Mouse (Mus musculus) cerebellum, adult 9-11 months (tissue): ENCODE data around the gene Rpl9.

Experiments
- DNase-seq: peaks from one replicate; pipeline ENCODE4 v3.0.0; 2022

Gene Rpl9

DNA sequence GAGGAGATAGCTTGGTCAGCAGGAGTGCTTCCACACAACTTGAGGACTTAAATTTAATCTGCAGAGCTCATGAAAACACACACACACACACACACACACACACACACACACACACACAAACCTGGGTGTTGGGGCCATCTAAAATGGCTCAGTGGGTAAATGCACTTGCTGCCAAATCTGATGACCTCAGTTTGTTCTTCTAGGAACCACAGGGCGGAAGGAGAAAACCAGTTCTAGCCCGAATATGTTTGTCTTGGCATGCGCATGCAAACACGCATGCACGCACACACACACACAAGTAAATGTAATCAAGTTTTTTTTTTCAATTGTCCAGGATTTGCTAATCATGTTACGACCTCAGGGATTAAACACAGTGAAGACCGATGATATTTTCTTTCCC lies 19.7 kb downstream of the Rpl9 start:
- DNase-seq: no peak

DNA sequence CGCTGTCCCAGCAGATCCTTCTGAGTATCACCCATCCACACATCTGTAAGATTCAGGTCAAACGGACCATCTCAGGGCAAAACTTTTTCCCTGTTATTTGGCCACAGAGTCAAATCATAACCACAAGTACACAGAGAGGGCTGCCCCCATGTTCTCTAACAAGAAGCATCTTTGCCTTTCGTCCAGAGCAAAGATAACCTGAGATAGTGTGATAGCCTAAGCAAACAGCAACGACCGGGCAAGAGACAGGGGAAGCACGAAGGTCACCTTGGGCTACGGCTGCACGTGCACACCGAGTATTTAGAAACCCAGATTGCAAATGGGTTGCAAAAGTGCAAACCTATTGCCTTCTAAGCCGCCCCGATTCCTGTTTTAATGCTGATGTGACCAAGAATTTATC lies 23.4 kb downstream of the Rpl9 start:
- DNase-seq: no peak

DNA sequence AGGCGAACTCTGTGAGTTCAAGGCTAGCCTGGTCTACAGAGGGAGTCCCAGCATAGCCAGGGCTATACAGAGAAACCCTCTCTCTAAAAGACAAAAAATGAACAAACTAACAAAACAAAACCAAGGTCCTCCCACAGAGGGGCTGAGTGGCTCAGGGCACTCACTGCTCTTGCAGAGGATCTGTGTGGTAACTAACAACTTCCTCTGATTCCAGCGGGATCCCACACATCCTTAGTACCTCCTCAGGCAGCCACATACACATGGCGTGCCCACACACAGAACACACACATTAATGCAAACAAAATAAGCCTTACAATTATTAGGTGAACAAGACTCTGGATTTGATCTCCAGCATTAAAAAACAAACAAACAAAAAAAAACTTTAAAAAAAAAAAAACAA lies 33.5 kb downstream of the Rpl9 start:
- DNase-seq: no peak

DNA sequence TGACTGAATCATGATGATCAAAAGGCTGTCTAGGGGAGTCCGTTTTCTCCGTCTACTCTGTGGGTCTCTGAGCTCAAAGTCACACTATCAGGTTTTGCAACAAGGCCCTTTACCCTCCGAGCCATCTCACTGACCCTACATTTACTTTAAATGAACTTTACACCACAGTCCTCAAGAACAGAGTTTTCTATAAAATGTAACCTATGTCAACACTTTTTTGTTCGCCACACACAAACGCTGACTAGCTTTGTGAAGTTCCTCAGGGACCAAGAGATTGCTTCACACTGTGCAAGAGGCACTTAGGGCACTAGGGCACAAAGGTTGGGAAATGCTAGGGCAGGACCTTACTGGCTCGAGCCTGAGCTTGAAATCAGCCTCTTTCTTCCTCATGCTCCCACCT lies 34.4 kb downstream of the Rpl9 start:
- DNase-seq: no peak

DNA sequence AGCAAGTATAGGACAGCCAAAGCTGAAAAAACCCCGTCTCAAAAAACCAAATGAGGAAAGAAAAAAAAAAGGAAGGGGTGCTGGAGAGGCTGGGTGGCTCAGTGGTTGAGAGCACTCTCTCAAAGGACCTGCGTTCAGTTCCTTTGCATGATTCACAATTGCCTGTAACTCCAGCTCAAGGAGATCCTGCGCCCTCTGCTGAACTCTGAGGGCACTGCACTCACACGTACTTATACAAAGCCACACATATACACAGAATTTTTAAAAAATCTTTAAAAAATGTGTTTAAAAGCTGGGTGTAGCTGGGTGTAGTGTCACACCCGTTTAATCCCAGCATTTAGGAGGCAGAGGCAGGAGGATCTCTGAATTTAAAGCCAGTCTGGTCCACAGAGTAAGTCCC lies 36.3 kb downstream of the Rpl9 start:
- no peak for DNase-seq

DNA sequence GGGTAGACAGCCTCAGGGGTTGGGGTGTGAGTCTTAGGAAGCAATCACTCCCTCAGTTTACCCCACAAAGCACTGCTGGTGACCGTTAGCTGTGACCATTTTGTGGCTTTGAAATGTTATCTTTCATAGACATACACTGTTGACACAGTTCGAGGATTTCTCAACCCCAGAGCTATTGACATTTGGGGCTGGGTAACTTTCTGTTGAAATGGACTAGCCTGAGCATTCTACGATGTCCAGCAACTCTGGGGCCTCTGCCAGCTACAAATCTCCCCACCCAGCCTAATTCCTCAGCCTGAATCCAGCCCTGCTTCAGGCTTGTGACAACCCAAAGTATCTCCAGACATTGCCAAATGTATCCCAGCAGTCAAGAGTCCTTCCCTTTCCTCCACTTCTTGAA lies 37.1 kb downstream of the Rpl9 start:
- no peak for DNase-seq

DNA sequence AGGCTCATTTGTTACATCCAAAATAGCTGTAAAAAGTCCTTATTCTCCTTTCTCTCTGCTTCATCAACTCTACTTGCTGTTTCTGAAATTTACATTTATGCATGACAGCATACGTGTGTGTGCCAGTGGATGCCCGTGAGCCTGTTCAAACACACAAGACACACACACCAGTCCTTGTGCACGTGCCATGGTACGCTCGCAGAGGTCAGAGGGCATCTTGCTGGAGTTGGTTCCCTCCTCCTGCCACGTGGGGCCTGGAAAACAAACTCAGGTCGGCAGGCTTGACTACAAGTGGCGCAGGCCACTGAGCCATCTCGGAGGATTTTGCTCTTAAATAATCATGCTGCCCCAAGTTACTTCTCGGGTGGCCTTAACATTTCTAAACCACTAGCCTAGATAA lies 40.7 kb downstream of the Rpl9 start:
- DNase-seq: no peak

DNA sequence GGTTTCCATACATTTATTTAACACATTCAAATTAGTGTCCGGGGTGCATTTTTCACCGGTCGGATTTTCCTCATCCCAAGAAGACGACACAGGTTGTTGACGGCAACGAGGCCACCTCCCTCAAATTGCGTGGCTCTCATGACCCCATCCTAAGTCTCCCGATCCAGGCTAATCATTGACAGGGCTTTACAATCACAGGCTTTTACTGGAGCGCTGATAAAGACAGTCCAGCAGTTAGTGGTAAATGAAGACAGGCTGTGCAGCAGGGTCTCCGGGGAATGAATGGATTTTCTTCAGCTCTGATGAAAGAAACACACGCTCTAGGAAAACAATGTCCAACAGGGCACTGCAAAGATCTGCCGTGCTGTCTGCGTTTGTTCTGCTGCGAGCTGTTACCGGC lies 43.1 kb downstream of the Rpl9 start, which contains the start of gene Klb:
Gene Klb (plus strand): TSS at position 147 of the 400 bp plus-strand sequence.
- no peak for DNase-seq

DNA sequence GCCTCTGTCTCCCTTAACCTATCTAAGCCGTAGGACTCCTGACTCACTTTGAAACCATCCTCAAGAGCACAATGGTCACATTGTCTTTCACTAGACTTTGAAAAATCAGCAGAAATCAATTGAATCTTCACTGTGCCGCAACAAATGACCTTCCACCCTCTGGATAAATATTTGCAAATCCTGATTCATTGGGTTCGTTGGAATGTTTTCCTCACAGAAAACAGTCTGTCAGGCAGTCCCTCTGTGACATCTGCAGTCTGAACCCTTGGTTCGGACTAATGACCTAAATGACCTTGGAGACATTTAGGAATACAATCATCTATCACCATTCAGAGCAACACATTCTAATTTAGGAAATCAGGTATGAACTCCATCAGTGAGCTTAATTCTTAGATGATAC lies 51.1 kb downstream of the Rpl9 start:
- DNase-seq: no peak

DNA sequence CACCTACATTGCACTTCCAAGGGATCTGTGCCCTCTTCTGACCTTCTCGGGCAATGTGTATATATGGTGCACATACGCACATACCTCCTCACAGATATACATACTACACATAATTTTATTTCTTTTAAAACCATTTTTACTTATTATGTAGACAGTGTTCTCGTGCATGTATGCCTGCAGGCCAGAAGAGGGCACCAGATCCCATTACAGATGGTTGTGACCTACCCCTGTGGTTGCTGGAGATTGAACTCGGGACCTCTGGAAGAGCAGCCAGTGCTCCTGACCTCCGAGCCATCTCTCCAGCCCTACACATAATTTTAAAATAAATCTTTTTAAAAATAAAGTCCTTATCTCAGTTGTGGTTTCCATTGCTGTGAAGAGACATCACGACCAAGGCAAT lies 52.9 kb downstream of the Rpl9 start:
- DNase-seq: no peak
